Mouse (Mus musculus): ENCODE measurements around the gene Clstn1.

Gene Clstn1

DNA sequence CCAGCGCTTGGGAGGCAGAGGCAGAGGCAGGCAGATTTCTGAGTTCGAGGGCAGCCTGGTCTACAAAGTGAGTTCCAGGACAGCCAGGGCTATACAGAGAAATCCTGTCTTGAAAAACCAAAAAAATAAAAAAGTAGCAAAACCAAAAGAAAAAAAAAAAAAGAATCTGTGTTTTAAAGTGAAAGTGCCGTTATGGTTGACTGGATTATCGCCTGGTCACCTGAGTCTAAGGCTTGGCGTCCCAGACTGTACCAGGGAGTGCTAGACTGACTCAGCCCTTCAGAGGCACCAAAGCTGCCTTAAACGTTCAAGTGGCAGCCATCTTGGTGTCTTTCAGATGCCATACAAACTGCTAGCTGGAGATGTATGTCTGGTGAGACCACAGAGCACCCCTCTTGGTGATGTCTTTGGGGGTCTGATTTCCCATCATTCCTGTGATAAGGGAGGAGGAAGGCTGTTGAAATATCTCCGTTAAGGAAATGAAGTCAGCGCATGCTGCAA lies 49.7 kb downstream of the Clstn1 start:
- no peak for DNase-seq (ENCODE audit: low spot score)

- no peak for DNase-seq (ENCODE audit: low spot score)
Observed at GRCm38 (mm10) chr4:149637942-149638341, 51.7 kb downstream of the Clstn1 start.

DNA sequence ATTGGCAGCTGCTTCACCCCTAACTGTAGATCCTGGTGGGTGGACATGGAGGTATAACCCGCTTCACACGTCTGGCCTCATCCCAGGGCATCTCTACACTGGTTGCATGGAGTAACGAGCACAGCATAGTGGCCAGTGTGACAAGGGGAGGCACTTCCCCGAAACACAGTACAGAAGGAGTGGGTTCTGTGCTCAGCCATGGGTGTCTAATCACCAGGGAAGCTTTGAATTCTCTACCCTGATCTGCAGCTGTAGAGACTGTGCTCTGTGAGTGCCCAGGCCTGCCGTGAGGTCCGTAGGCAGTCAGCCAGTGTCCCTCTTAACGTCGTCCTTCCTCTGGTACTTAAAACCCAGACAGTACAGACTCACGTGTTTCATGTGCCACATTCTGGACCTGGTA lies 54.6 kb downstream of the Clstn1 start:
- DNase-seq (ENCODE audit: low spot score), result no peak

DNA sequence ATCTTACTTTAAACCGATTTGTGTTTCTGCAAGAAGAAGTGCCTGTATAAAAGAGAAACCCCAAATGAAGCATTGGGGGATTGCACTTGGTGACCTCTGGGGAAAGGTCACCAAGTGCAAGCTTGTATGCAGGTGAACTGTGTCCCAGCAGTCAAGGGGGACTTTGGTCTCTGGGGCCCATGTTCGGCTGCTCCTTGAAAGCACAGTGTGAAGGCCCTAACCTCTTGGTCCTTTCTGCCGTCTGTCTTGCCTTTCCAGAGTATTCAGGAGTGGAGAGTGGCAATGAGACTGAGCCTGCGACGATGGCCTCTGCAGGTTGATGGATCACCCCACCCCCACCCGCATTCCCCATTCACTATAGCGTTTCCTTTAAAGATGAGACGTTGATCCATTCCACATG lies 55.1 kb downstream of the Clstn1 start:
- no peak for DNase-seq (ENCODE audit: low spot score)

DNA sequence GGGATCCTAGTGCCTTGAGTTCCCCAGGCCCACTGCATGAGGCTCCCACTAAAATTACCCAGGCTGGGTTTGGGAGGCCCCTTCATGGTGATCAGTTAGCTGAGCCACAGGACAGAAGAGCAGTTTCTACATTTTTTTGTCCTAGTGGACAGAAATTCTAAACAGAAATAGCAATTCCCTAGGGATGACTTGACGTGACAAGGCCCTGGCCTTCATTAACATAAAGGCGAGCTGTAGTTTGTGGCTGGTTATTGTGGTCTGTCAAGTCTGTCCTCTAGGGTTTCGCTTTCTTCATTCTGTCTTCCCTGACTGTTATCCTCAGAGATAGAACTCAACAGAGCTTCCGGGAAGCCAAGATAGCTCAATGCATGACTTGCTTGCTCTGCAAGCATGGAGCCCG lies 55.7 kb downstream of the Clstn1 start:
- DNase-seq (ENCODE audit: low spot score), result no peak

DNA sequence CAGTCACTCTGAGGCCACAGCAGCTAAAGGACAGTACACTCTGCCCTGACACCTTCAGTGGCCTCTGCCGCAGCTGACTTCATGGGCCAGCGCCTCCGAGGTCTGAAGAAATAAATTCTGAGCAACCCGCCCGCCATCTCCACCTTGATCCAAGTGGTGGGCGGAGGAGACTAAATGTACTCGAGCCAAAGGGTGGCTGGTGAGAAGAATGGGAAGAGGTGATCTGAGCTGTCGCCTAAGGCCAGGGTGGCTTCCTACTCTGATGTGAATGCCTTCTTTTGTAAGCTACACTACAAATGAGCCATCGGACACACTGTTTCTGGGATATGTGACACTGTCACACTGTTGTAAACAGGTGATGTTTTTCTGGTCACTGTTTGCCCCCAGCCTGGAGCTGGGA lies 59.5 kb downstream of the Clstn1 start:
- DNase-seq (ENCODE audit: low spot score), result no peak

GRCm38 (mm10) chr4:149648031-149648805 lies 62.0 kb downstream of the Clstn1 start:
- DNase-seq (ENCODE audit: low spot score), result peak; percentile 71

GRCm38 (mm10) chr4:149650493-149651193 lies 64.4 kb downstream of the Clstn1 start:
- peak; percentile 80 for DNase-seq (ENCODE audit: low spot score)

GRCm38 (mm10) chr4:149654232-149654631 lies 68.0 kb downstream of the Clstn1 start:
- peak; percentile 68 for DNase-seq (ENCODE audit: low spot score)

DNA sequence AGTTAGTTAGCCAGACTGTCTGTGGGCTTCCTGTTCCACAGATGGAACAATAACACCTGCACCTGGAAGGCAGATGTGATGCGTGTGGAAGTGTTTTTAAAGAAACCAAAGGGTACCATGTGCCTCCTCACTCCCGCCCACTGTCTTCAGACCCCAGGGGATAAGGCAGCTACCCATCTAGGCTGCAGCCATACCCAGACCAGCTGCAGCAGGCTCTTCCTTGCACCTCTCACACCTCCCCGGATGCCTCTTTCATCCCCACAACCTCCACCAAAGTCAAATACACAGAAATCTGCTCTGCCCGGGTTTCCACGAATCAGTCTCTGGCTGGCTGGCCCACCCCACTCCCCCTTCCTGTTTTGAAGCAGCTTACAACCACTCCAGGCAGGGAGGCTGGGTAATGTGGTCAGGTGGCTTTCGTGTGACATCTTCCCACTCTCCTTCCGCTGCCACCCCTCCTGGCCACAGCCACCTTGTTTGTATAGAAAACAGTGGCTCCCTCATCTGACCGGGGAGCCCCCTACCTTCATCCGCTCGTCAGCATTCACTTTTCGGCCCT lies 71.7 kb downstream of the Clstn1 start:
- DNase-seq (ENCODE audit: low spot score), result no peak

DNA sequence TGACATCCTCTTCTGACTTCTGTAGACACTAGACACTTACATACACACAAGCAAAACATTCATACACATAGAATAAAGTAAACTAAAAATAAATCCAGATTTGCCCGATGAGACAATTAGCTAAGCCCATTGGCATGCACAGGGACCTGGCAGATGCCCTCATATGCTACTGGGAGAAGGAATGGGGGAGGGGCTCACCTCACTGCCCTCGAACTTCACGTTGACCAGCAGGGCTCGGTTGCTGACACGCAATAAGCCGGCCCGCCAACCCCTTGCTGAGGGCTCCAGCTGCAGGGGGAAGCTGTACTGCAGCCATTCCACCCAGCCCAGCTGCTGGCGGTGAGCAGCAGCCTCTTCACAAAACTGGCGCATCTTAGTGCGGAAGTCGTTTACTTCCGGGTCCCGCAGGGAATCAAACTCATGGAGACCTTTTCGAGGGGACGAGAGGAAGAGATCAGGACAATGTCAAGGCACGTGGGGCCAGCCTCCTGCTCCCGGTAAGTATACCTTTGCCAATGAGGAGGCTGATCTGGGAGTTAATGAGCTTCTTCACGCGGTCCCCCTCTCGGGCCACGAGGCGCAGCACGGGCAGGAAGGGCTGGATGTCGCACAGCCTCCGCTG lies 73.3 kb downstream of the Clstn1 start:
- DNase-seq (ENCODE audit: low spot score), result no peak

DNA sequence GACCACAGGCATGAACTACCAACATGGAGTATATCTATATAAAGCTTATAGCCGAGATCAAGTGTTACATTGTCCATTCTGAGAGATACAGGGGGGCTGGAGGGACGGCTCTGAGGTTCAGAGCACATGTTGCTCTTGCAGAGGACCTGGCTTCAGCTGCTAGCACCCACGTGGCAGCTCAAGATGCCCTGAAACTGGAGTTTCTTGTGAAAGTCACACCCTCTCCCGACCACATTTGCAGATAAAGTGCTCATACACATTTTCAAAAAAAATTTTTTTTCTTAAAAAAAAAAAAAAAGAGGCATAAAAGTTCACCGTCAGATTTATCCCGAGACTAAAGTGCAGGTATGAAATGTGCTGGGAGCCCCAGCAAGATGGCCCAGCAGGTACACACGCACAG lies 74.3 kb downstream of the Clstn1 start:
- no peak for DNase-seq (ENCODE audit: low spot score)

- DNase-seq (ENCODE audit: low spot score), result no peak
Observed at GRCm38 (mm10) chr4:149661967-149662589, 75.8 kb downstream of the Clstn1 start.

DNA sequence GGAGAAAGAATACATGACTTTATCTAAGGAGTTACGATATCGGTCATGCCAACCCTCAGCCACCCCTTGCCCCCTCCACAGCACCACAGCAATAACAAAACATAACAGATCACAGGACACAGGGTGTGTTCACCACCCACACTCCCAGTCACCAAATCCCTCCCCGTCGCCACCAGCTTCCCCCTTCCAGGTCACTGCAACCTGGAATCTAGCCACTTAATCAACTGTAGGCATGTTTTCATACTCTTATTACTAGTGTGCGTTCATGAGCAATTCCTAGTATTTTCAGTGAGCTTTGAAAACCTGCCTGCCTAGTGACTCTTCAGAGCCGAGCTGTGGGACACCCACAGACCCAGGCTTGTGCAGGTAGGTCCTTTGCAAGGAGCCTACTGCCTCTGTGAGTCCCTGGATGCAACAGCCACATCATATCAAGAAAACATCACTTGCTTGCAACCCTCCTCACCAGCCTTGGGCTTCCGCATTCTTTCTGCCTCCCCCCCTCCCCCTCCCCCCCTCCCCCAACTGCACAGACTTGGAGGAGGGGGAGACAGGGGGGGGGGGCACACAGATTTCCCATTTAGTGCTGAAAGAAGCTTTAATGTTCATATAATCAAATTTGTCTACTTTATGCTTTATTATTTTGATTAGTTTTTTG lies 77.7 kb downstream of the Clstn1 start:
- no peak for DNase-seq (ENCODE audit: low spot score)

DNA sequence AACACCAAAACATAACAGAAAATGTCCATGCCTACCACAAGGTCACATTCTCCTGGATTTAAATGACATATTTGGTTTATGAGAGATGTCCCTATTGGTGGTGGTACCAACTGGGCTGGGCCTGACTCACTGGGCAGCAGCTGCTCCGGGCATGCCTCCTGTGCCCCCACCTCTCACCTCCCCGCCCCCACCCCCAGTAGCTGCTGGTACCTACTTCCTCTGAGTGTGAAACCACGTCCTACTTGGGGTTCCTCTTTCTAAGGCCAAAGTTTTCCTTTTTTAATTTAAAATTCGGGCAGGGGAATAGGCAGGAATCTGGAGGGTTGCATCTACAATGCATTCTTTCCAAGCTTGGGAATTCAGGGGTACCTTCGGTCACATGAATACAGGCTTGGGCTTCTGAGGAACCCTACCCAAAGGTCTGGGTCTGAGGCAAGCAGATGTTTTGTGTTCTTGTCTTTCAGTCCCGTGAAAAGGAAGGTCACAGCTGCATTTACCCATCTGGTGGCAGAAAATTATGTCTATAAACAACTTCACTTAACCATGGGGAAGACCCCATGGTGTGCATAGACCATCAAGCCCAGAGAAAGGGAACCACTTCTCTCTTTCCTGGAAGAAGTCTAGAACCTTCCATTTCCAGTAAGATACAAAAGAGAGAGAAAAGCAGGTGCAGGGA lies 78.9 kb downstream of the Clstn1 start:
- no peak for DNase-seq (ENCODE audit: low spot score)

DNA sequence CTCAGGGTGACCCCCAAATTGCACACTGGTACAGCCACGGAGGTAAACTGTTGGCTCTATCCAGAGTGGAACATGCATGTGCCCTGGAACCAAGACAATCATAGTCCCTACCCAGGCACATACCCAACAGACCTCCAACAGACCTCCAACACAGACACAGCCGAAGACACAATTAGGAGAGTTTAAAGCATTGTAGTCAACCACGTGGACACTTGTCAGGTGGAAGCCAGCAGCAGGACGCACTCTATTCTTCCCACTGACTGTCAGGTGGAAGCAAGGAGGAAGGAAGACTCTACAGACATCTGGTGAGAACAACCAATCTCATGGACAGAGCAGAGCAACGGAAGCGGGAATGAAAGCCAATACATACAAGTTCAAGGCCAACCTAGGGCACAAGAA lies 79.4 kb downstream of the Clstn1 start:
- no peak for DNase-seq (ENCODE audit: low spot score)

GRCm38 (mm10) chr4:149671175-149671574 lies 84.9 kb downstream of the Clstn1 start:
- no peak for DNase-seq (ENCODE audit: low spot score)

GRCm38 (mm10) chr4:149672747-149673146 lies 86.5 kb downstream of the Clstn1 start:
- DNase-seq (ENCODE audit: low spot score), result no peak

GRCm38 (mm10) chr4:149674814-149675377 lies 88.6 kb downstream of the Clstn1 start:
- no peak for DNase-seq (ENCODE audit: low spot score)

GRCm38 (mm10) chr4:149675378-149676261 lies 89.4 kb downstream of the Clstn1 start:
- peak; percentile 62 for DNase-seq (ENCODE audit: low spot score)
